10 mouse cellular contexts compared by ENCODE assay signal in the genomic region with DNA sequence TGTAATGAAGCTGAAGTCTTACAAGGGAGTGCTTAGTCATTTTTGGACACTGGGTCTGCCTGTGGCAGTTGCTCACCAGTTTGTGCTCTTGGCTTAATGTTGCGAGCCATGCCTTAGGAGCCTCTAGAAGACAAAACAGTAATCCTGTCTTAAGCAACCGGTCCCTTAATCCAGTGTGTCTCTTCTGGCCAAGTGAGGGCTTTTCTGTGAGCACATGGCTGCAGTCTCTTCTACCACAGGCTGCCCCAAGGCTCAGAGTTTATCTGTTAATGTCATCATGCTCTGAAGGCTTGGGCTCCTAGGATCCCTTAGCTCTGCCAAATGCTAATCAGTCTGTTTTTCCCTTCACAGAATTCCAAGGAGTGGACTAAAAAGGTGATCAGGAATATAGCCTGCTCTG.
"Had no signal": no experiment of that assay in that cellular context is flagged by ENCODE, and none has a peak within 500 bp of the region (broad histone marks: within the 10 kb centered on the region; RNA-seq: fewer than 3 reads in every experiment).

No protein-coding gene starts in this region.

- DNase-seq: kidney, adult 8-10 months; kidney, postnatal 25 days; layer of hippocampus, adult 9-11 months; lung, postnatal 14 days had no signal

- H3K4me3 ChIP-seq: limb, embryonic 10.5 days; liver, embryonic 12.5 days; lung, embryonic 15.5 days; midbrain, embryonic 12.5 days; neural tube, embryonic 15.5 days had no signal

- H3K27ac ChIP-seq: limb, embryonic 10.5 days; liver, embryonic 12.5 days; lung, embryonic 15.5 days; midbrain, embryonic 12.5 days; neural tube, embryonic 15.5 days; stomach, postnatal 0 days had no signal
